Mouse (Mus musculus) cerebellum, adult 2 months (tissue): Measurements from ENCODE around the gene Klhl7. TPM values are rescaled to one million over a fixed set of nuclear protein-coding genes. Genes with fewer than 3 reads are reported as not detected.
"Not testable (repeated sequence)": the region's sequence is repeated elsewhere in the genome, so short reads cannot be mapped to it uniquely, and the experiment has no call there.

Experiments
- DNase-seq, 2 experiments: peaks; one replicate each; pipeline ENCODE4 v3.0.0; 2021
- H3K27ac ChIP-seq: fragments of 200-500 bp; 2 replicates; pipeline ENCODE4 v1.5.1; 2012; ENCODE audit warnings: low read length, control low read depth, inconsistent platforms; ENCODE audit not compliant: insufficient read depth
- H3K27me3 ChIP-seq: fragments of 200-500 bp; 2 replicates; pipeline ENCODE4 v1.6.1; 2012; ENCODE audit warnings: inconsistent platforms, mild to moderate bottlenecking, low read length, moderate library complexity; ENCODE audit not compliant: control insufficient read depth, insufficient read depth
- H3K4me1 ChIP-seq: fragments of 200-500 bp; 2 replicates; pipeline ENCODE4 v1.6.1; 2011; ENCODE audit warnings: low read length; ENCODE audit not compliant: control insufficient read depth, insufficient read depth
- H3K4me3 ChIP-seq: fragments of 200-500 bp; replicated peaks from 2 replicates; pipeline ENCODE3; 2011; ENCODE audit warnings: mild to moderate bottlenecking, low read depth, low read length, control low read depth; ENCODE audit not compliant: insufficient read depth
- CTCF ChIP-seq: fragments of 200-500 bp; IDR thresholded peaks from 2 replicates; pipeline ENCODE4 v1.5.1; 2011; ENCODE audit warnings: low read depth, mild to moderate bottlenecking, control low read depth, low read length, moderate library complexity, borderline replicate concordance; ENCODE audit not compliant: insufficient read depth
- POLR2A ChIP-seq: fragments of 200-500 bp; IDR thresholded peaks from 2 replicates; pipeline ENCODE4 v1.6.1; 2011; ENCODE audit warnings: low read length, control low read depth, borderline replicate concordance; ENCODE audit not compliant: insufficient read depth
- WGBS: fragments of 180-500 bp; shearing (Covaris S2); methylation state at CpG from one replicate; pipeline ENCODE4 v1.1.7; 2018; 5-methylcytosine and 5-hydroxymethylcytosine counted together
- polyA plus RNA-seq: library from polyadenylated mRNA; depleted of rRNA; stranded (reverse); fragments of >200 nt; gene quantifications from 2 replicates; pipeline ENCODE4 v1.2.3, GENCODE M21; 2012

The Klhl7 gene
- polyA plus RNA-seq, 1 experiment, result 49.8 TPM

GRCm38 (mm10) chr5:24101446-24102140, 1.2 kb downstream of the Klhl7 start:
- WGBS, result 2% methylated on average over 8 of the region's 8 CpGs
- DNase-seq, result peak in 1 of 2 experiments; percentile 46
- Histone ChIP-seq H3K4me1 (peaks cover 4% of the 10 kb centered on the region), H3K4me3 (peak overlapping the region; percentile 85), H3K27me3 (no peaks in the 10 kb centered on the region), H3K27ac (peak overlapping the region; percentile 67; the same call in 1 of the 2 replicates)
- TF ChIP-seq POLR2A (no peak), CTCF (no peak)

- H3K27ac ChIP-seq, H3K4me3 ChIP-seq, H3K4me1 ChIP-seq, DNase-seq, H3K27me3 ChIP-seq: not testable (repeated sequence)
- WGBS, result 67% methylated on average over 2 of the region's 2 CpGs
These were observed 2.8 kb downstream of the Klhl7 start for GRCm38 (mm10) chr5:24103235-24103634.

DNA sequence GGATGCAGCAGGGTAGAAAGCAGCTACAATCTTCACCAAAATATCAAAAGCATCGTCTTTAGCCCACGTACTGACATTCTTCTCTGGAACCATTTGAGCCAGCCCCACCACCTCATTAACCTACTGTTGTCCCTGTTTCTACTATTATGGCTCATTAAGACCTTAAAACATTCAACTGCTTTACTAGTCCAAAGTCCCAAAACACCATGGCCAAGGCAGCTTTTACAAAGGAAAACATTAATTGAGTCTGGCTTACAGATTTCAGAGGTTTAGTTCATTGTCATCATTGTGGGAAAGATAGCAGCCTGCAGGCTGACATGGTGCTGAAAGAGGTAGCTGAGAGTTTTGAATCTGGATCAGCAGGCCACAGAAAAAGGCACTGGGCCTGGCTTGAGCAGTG, 3.4 kb downstream of the Klhl7 start:
- H3K4me1 ChIP-seq, result peaks cover 7% of the 10 kb centered on the region
- H3K27ac ChIP-seq, result no peak overlapping the region
- no peak overlapping the region for H3K4me3 ChIP-seq
- H3K27me3 ChIP-seq, result no peaks in the 10 kb centered on the region
- WGBS, result 44% methylated on average over 2 of the region's 2 CpGs
- no peak for DNase-seq
- TF ChIP-seq CTCF (no peak), POLR2A (no peak)

- no peak for TF ChIP-seq CTCF
- TF ChIP-seq POLR2A, result no peak
- no peak overlapping the region for H3K27ac ChIP-seq
- peaks cover 12% of the 10 kb centered on the region for H3K4me1 ChIP-seq
- H3K4me3 ChIP-seq, result no peak overlapping the region
- DNase-seq, result no peak
- 76% methylated on average over 7 of the region's 7 CpGs for WGBS
- H3K27me3 ChIP-seq, result no peaks in the 10 kb centered on the region
These were observed 6.8 kb downstream of the Klhl7 start for GRCm38 (mm10) chr5:24107071-24107739.

GRCm38 (mm10) chr5:24107740-24108098, 7.3 kb downstream of the Klhl7 start:
- no peak overlapping the region for H3K4me3 ChIP-seq
- H3K27ac ChIP-seq, result no peak overlapping the region
- DNase-seq, result no peak
- H3K4me1 ChIP-seq, result peaks cover 12% of the 10 kb centered on the region
- no peak for TF ChIP-seq CTCF
- TF ChIP-seq POLR2A, result no peak
- H3K27me3 ChIP-seq, result no peaks in the 10 kb centered on the region
- WGBS, result 93% methylated on average over 3 of the region's 3 CpGs

DNA sequence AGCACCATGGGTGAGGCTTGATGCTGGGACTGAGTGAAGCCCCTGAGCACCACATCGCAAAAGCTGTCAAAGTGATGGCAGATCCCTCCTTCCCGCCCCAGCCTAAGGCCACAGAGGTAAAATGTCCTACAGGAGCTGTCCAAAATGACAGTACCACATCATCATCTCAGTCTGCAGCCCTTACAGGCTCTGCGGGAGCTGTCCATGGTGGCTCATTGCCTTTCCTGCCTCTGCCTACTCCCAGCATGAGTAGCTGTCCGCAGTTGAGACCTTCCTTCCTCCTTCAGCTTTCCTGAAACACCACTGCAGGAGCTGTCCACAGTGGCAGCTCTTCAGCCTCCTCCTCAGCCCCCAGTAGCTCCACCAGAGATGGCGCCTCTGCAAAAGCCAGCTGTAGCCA, 9.7 kb downstream of the Klhl7 start:
- DNase-seq, result no peak
- 86% methylated on average over 5 of the region's 5 CpGs for WGBS
- TF ChIP-seq POLR2A (no peak), CTCF (no peak)
- no peak overlapping the region for H3K4me3 ChIP-seq
- no peaks in the 10 kb centered on the region for H3K27me3 ChIP-seq
- peaks cover 8% of the 10 kb centered on the region; the same call in 1 of the 2 replicates for H3K4me1 ChIP-seq
- no peak overlapping the region for H3K27ac ChIP-seq

DNA sequence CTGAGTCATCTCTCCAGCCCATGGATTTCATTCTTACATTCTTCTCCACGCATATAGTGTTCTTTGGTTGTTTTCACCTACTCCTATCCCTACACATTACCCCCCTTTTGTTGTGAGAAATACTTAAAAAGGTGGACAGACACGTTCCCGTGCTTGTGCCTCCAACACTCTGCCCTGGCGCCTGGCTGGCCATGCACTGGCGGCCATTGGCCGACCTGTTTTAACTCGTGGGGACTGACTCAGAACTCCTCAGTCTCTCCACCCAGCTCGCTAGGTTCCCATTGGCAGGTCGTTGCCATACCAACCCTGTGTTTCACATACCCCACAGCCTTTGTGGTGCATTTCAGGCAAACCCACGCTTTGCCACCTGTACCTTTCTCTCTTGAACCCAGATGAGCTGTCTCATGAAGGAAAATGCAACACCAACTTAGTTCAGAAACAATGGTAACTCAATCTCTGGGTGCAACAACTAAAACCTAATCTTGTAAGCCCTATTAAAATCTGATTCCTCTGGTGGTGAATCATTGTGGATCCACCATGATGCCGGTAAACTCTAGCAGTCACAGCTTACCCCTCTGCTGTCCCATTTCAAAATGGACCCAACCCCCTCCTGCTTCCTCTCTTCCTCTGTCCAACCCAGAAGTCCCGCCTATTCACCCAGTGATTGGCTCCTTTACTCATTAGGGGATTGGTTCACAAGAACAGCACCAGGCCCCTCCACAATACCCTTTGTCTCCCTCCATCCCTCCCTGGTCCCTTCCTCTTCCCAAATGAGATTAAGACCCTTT, 11.9 kb downstream of the Klhl7 start:
- no peak for DNase-seq
- H3K27me3 ChIP-seq, result no peaks in the 10 kb centered on the region
- H3K27ac ChIP-seq, result no peak overlapping the region
- TF ChIP-seq CTCF (no peak), POLR2A (no peak)
- H3K4me3 ChIP-seq, result no peak overlapping the region
- H3K4me1 ChIP-seq, result peaks cover 8% of the 10 kb centered on the region; the same call in 1 of the 2 replicates
- 80% methylated on average over 12 of the region's 12 CpGs for WGBS

DNA sequence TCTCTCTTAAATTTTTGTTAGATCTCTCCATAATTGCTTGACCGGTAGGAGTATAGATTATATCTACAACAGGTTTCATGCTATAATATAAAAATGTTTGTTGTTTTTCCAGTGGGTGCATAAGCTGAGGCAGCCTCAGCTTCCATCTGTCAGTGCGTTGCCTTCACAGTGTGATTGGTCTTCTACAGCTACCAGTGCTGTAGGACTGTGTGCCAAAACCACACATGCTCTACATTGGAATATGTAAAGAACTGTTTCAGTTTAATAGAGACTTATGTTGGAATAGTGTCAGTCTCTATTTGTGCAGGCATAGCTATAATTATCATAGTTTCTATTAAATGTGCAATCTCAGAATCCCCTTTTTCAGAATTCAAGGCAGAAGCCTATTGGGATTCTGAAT, 21.8 kb downstream of the Klhl7 start:
- Histone ChIP-seq H3K4me1 (no peaks in the 10 kb centered on the region; the same call in 1 of the 2 replicates), H3K27me3 (no peaks in the 10 kb centered on the region; the same call in 1 of the 2 replicates), H3K27ac (no peak overlapping the region), H3K4me3 (no peak overlapping the region)
- 58% methylated on average over 2 of the region's 2 CpGs for WGBS
- TF ChIP-seq CTCF (no peak), POLR2A (no peak)
- peak in 1 of 2 experiments; percentile 25 for DNase-seq
